Mouse (Mus musculus) lung, adult 18-20 months (tissue): ENCODE data around the gene Tns4.

Experiments used
- DNase-seq, 2 experiments: peaks; one replicate each; pipeline ENCODE4 v3.0.0; 2022; ENCODE audit warnings: mixed read lengths in 2 of 2

The Tns4 gene

GRCm38 (mm10) chr11:99088486-99088885, 620 bp downstream of the Tns4 start:
- no peak for DNase-seq

GRCm38 (mm10) chr11:99084366-99084765, 4.7 kb downstream of the Tns4 start:
- no peak for DNase-seq

GRCm38 (mm10) chr11:99083516-99083915, 5.6 kb downstream of the Tns4 start:
- DNase-seq = no peak

GRCm38 (mm10) chr11:99082098-99082497, 7.0 kb downstream of the Tns4 start:
- no peak for DNase-seq

- no peak for DNase-seq
These were observed 7.5 kb downstream of the Tns4 start for GRCm38 (mm10) chr11:99081566-99081965.

- peak; percentile 24 to 27 for DNase-seq
These were observed 8.1 kb downstream of the Tns4 start for GRCm38 (mm10) chr11:99080902-99081543.

GRCm38 (mm10) chr11:99077869-99078268, 11.2 kb downstream of the Tns4 start:
- DNase-seq = no peak

GRCm38 (mm10) chr11:99076744-99077319, 12.3 kb downstream of the Tns4 start:
- DNase-seq = no peak

GRCm38 (mm10) chr11:99073781-99074180, 15.3 kb downstream of the Tns4 start:
- no peak for DNase-seq

GRCm38 (mm10) chr11:99071866-99072265, 17.2 kb downstream of the Tns4 start:
- DNase-seq = no peak

- DNase-seq = no peak
These were observed 20.7 kb downstream of the Tns4 start for GRCm38 (mm10) chr11:99068455-99068854.

GRCm38 (mm10) chr11:99067591-99067990, 21.5 kb downstream of the Tns4 start:
- DNase-seq = no peak

- peak; percentile 80 to 87 for DNase-seq
These were observed 23.1 kb downstream of the Tns4 start for GRCm38 (mm10) chr11:99065979-99066378.

- no peak for DNase-seq
These were observed 23.8 kb downstream of the Tns4 start for GRCm38 (mm10) chr11:99065353-99065752.

- no peak for DNase-seq
These were observed 25.5 kb downstream of the Tns4 start for GRCm38 (mm10) chr11:99063406-99064131.

- no peak for DNase-seq
These were observed 26.4 kb downstream of the Tns4 start for GRCm38 (mm10) chr11:99062661-99063060.

- DNase-seq = no peak
These were observed 28.7 kb downstream of the Tns4 start for GRCm38 (mm10) chr11:99060435-99060834.

GRCm38 (mm10) chr11:99055571-99056452, 33.3 kb downstream of the Tns4 start:
- DNase-seq = no peak

GRCm38 (mm10) chr11:99055143-99055542, 34.0 kb downstream of the Tns4 start:
- no peak for DNase-seq

GRCm38 (mm10) chr11:99047643-99048042, 41.5 kb downstream of the Tns4 start:
- no peak for DNase-seq

- peak; percentile 67 to 72 for DNase-seq
These were observed 42.0 kb downstream of the Tns4 start for GRCm38 (mm10) chr11:99047120-99047519.

GRCm38 (mm10) chr11:99045159-99045889, 43.8 kb downstream of the Tns4 start:
- DNase-seq = no peak
